9 mouse cellular contexts compared by ENCODE assay signal in the genomic region with DNA sequence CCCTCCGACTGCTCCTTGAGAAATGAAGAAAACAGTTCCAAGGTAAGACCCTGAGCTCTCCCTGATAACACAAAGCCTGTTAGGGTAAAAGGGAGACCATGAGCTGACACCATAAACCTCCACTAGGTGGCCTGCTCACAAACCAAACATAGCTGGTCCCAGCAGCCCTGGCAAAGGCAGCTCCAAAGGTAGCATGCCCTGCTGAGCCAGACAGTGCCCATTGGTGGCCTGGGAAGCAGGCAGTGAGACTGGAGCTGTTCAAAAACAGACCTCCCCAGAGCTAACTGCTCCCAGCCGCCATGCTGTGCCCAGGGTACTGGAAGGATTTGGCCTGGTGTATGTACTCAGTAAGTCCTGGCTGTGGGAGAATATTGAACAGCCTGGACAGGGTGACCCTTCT.
DNase-seq lines count a peak whose midpoint lies in the region; ATAC-seq lines count a peak whose summit lies in the region.
"Had no signal": no experiment of that assay in that cellular context is flagged by ENCODE, and none has a peak within 500 bp of the region (broad histone marks: within the 10 kb centered on the region; RNA-seq: fewer than 3 reads in every experiment).

No protein-coding gene starts in this region.

- no peak overlapping the region for H3K9ac ChIP-seq in forebrain, embryonic 14.5 days (ENCODE audit: low read length)
- H3K9ac ChIP-seq in forebrain, embryonic 12.5 days, result no peak overlapping the region
- H3K9ac ChIP-seq: limb, embryonic 15.5 days had no signal

- ATAC-seq in forebrain, embryonic 14.5 days, result no peak
- ATAC-seq in forebrain, embryonic 12.5 days (ENCODE audit: low FRiP score), result no peak
- ATAC-seq in megakaryocyte-erythroid progenitor cell, adult 5-6 weeks (replicated peaks; ENCODE audit: low FRiP score, low TSS enrichment, poor library complexity, severe bottlenecking), result peak; percentile 55; the same call in 1 of the 2 replicates
- ATAC-seq in erythroid progenitor cell, adult 5-6 weeks (replicated peaks; ENCODE audit: low FRiP score, poor library complexity, severe bottlenecking), result no peak

- DNase-seq in forebrain, embryonic 14.5 days (ENCODE audit: low spot score), result peak; percentile 46
- peak; percentile 8 for DNase-seq in ovary, postnatal 14 days (ENCODE audit: low spot score)
- DNase-seq in ovary, postnatal 10 days (ENCODE audit: low spot score), result no peak
- peak; percentile 24 for DNase-seq in embryonic facial prominence, embryonic 10.5 days (ENCODE audit: low spot score)
- DNase-seq in frontal cortex, postnatal 25 days (ENCODE audit: low spot score in 2 of 2), result no peak

- H3K4me1 ChIP-seq in forebrain, embryonic 14.5 days (ENCODE audit: control insufficient read depth, insufficient read depth, low read length), result no peaks in the 10 kb centered on the region
- H3K4me1 ChIP-seq in forebrain, embryonic 12.5 days, result no peaks in the 10 kb centered on the region
- no peaks in the 10 kb centered on the region for H3K4me1 ChIP-seq in embryonic facial prominence, embryonic 10.5 days
- H3K4me1 ChIP-seq: limb, embryonic 15.5 days had no signal

- H3K27me3 ChIP-seq in forebrain, embryonic 14.5 days (replicated peaks; ENCODE audit: control insufficient read depth, insufficient read depth, low read length), result no peaks in the 10 kb centered on the region
- no peaks in the 10 kb centered on the region for H3K27me3 ChIP-seq in forebrain, embryonic 12.5 days
- no peaks in the 10 kb centered on the region for H3K27me3 ChIP-seq in embryonic facial prominence, embryonic 10.5 days (replicated peaks; ENCODE audit: low read depth, poor library complexity, severe bottlenecking)
- H3K27me3 ChIP-seq: limb, embryonic 15.5 days had no signal

- no peak overlapping the region for H3K4me3 ChIP-seq in forebrain, embryonic 14.5 days (ENCODE audit: low read depth, low read length)
- no peak overlapping the region for H3K4me3 ChIP-seq in forebrain, embryonic 12.5 days (replicated peaks)
- no peak overlapping the region for H3K4me3 ChIP-seq in embryonic facial prominence, embryonic 10.5 days
- H3K4me3 ChIP-seq: limb, embryonic 15.5 days had no signal

- H3K27ac ChIP-seq in forebrain, embryonic 14.5 days (ENCODE audit: low read depth, low read length), result no peak overlapping the region
- no peak overlapping the region for H3K27ac ChIP-seq in forebrain, embryonic 12.5 days
- H3K27ac ChIP-seq in embryonic facial prominence, embryonic 10.5 days (replicated peaks), result no peak overlapping the region
- H3K27ac ChIP-seq: limb, embryonic 15.5 days had no signal

- H3K4me2 ChIP-seq in forebrain, embryonic 14.5 days (ENCODE audit: low read length), result no peak overlapping the region
- no peak overlapping the region for H3K4me2 ChIP-seq in forebrain, embryonic 12.5 days
- H3K4me2 ChIP-seq: limb, embryonic 15.5 days had no signal

- H3K9me3 ChIP-seq in forebrain, embryonic 14.5 days (replicated peaks; ENCODE audit: control insufficient read depth, low read length), result no peaks in the 10 kb centered on the region
- no peaks in the 10 kb centered on the region for H3K9me3 ChIP-seq in forebrain, embryonic 12.5 days
- no peaks in the 10 kb centered on the region for H3K9me3 ChIP-seq in embryonic facial prominence, embryonic 10.5 days
- H3K9me3 ChIP-seq: limb, embryonic 15.5 days had no signal

- 44% methylated on average over 2 of the region's 2 CpGs for WGBS in forebrain, embryonic 14.5 days
- WGBS in forebrain, embryonic 12.5 days, result 48% methylated on average over 2 of the region's 2 CpGs
- 49% methylated on average over 2 of the region's 2 CpGs for WGBS in embryonic facial prominence, embryonic 10.5 days

- no peaks in the 10 kb centered on the region for H3K36me3 ChIP-seq in forebrain, embryonic 14.5 days (ENCODE audit: control insufficient read depth, insufficient read depth, low read length)
- H3K36me3 ChIP-seq in forebrain, embryonic 12.5 days (replicated peaks), result no peaks in the 10 kb centered on the region
- no peaks in the 10 kb centered on the region for H3K36me3 ChIP-seq in embryonic facial prominence, embryonic 10.5 days (replicated peaks)
- H3K36me3 ChIP-seq: limb, embryonic 15.5 days had no signal

Comparison
In these comparisons a context has a peak if more than half of its experiments do, and no peak if none do; other contexts are left out.
1. DNase-seq: peak in forebrain, embryonic 14.5 days (single experiment), ovary, postnatal 14 days (single experiment) and embryonic facial prominence, embryonic 10.5 days (single experiment); none in ovary, postnatal 10 days (single experiment) and frontal cortex, postnatal 25 days (0 of 2).